Mouse (Mus musculus) forebrain, postnatal 0 days (tissue): Measurements from ENCODE around the gene Kif6. TPM values are rescaled to one million over a fixed set of nuclear protein-coding genes. Genes with fewer than 3 reads are reported as not detected.

ENCODE experiments used
- ATAC-seq: fragments of 200-750 bp; cut with Nextera tagmentation; 2 replicates; pipeline ENCODE4 v1.8.0; 2017; ENCODE audit warnings: mild to moderate bottlenecking, moderate library complexity
- DNase-seq: peaks from one replicate; pipeline ENCODE4 v3.0.0-alpha.2; 2015
- H3K27ac ChIP-seq: fragments of 300-500 bp; sonication (generic); 2 replicates; pipeline ENCODE4 v1.5.1; 2014; ENCODE audit warnings: low read depth, mild to moderate bottlenecking, antibody characterized with exemption, low read length, moderate library complexity, mixed read lengths
- H3K27me3 ChIP-seq: fragments of 300-500 bp; sonication (generic); 2 replicates; pipeline ENCODE4 v1.6.1; 2014; ENCODE audit warnings: mild to moderate bottlenecking, low read length, mixed read lengths; ENCODE audit not compliant: insufficient read depth
- H3K36me3 ChIP-seq: fragments of 300-500 bp; sonication (generic); 2 replicates; pipeline ENCODE4 v1.6.1; 2014; ENCODE audit warnings: mild to moderate bottlenecking, moderate library complexity; ENCODE audit not compliant: insufficient read depth
- H3K4me1 ChIP-seq: fragments of 300-500 bp; sonication (generic); 2 replicates; pipeline ENCODE4 v1.6.1; 2014; ENCODE audit warnings: antibody characterized with exemption; ENCODE audit not compliant: insufficient read depth
- H3K4me2 ChIP-seq: fragments of 300-500 bp; sonication (generic); 2 replicates; pipeline ENCODE4 v1.6.1; 2014; ENCODE audit warnings: low read depth, mild to moderate bottlenecking, moderate library complexity
- H3K4me3 ChIP-seq: fragments of 300-500 bp; sonication (generic); 2 replicates; pipeline ENCODE4 v1.5.1; 2014; ENCODE audit warnings: low read depth, low read length, mixed read lengths
- H3K9ac ChIP-seq: fragments of 300-500 bp; sonication (generic); 2 replicates; pipeline ENCODE4 v1.6.1; 2014; ENCODE audit warnings: mild to moderate bottlenecking
- H3K9me3 ChIP-seq: fragments of 300-500 bp; sonication (generic); 2 replicates; pipeline ENCODE4 v1.6.1; 2016; ENCODE audit warnings: low read length
- CTCF ChIP-seq: sonication (generic); IDR thresholded peaks from 2 replicates; pipeline ENCODE4 v1.5.1; 2016; ENCODE audit warnings: antibody characterized with exemption, control low read depth, low read depth
- WGBS: fragments of 180-500 bp; shearing (Covaris S2); extraction: QIAGEN DNeasy Blood & Tissue Kit; methylation state at CpG from one replicate; pipeline ENCODE4 v1.1.7; 2014; 5-methylcytosine and 5-hydroxymethylcytosine counted together
- polyA plus RNA-seq: library from polyadenylated mRNA; unstranded; fragments of >200 nt; fragmentation: Nextera tagmentation; extraction: Ambion mirVana; gene quantifications from 2 replicates; pipeline ENCODE4 v1.2.1, GENCODE M21; 2015
- total RNA-seq: library from RNA; depleted of rRNA; stranded (reverse); fragments of >200 nt; gene quantifications from 2 replicates; pipeline ENCODE4 v1.2.3, GENCODE M21; 2014

Gene Kif6
- total and polyA plus RNA-seq, 2 experiments from 2014 or later = 2.0 to 7.4 TPM

GRCm38 (mm10) chr17:49933806-49934205, 318.9 kb downstream of the Kif6 start:
- Histone ChIP-seq H3K4me2 (no peak overlapping the region), H3K27me3 (no peaks in the 10 kb centered on the region), H3K27ac (no peak overlapping the region), H3K4me1 (no peaks in the 10 kb centered on the region), H3K36me3 (no peaks in the 10 kb centered on the region), H3K9me3 (no peaks in the 10 kb centered on the region), H3K9ac (no peak overlapping the region), H3K4me3 (no peak overlapping the region)
- 66% methylated on average over 3 of the region's 3 CpGs for WGBS
- DNase-seq (no peak), ATAC-seq (no peak)
- no peak for TF ChIP-seq CTCF

- TF ChIP-seq CTCF = no peak
- Histone ChIP-seq H3K9me3 (no peaks in the 10 kb centered on the region), H3K36me3 (no peaks in the 10 kb centered on the region), H3K27ac (no peak overlapping the region), H3K9ac (no peak overlapping the region), H3K4me1 (no peaks in the 10 kb centered on the region), H3K4me2 (no peak overlapping the region), H3K4me3 (no peak overlapping the region), H3K27me3 (no peaks in the 10 kb centered on the region)
- WGBS = 56% methylated on average over 4 of the region's 4 CpGs
- DNase-seq (no peak), ATAC-seq (no peak)
These were observed 319.6 kb downstream of the Kif6 start for GRCm38 (mm10) chr17:49934586-49934985.

GRCm38 (mm10) chr17:49935602-49936205, 320.8 kb downstream of the Kif6 start:
- H3K36me3 ChIP-seq = no peaks in the 10 kb centered on the region
- H3K9me3 ChIP-seq = no peaks in the 10 kb centered on the region
- ATAC-seq (peak; percentile 91), DNase-seq (peak; percentile 89)
- no peak overlapping the region for H3K4me2 ChIP-seq
- no peak overlapping the region for H3K9ac ChIP-seq
- TF ChIP-seq CTCF = peak; percentile 100
- no peaks in the 10 kb centered on the region for H3K4me1 ChIP-seq
- WGBS = under 1% methylated on average over 4 of the region's 4 CpGs
- no peak overlapping the region for H3K27ac ChIP-seq
- H3K4me3 ChIP-seq = no peak overlapping the region
- no peaks in the 10 kb centered on the region for H3K27me3 ChIP-seq

GRCm38 (mm10) chr17:49936214-49936613, 321.3 kb downstream of the Kif6 start:
- H3K36me3 ChIP-seq = no peaks in the 10 kb centered on the region
- no peak overlapping the region for H3K9ac ChIP-seq
- H3K27ac ChIP-seq = no peak overlapping the region
- DNase-seq (no peak), ATAC-seq (peak; percentile 35; the same call in 1 of the 2 replicates)
- no peak for TF ChIP-seq CTCF
- H3K27me3 ChIP-seq = no peaks in the 10 kb centered on the region
- H3K4me1 ChIP-seq = no peaks in the 10 kb centered on the region
- no peak overlapping the region for H3K4me2 ChIP-seq
- H3K9me3 ChIP-seq = no peaks in the 10 kb centered on the region
- no peak overlapping the region for H3K4me3 ChIP-seq
- 9% methylated on average over 2 of the region's 2 CpGs for WGBS

GRCm38 (mm10) chr17:49939146-49939545, 324.2 kb downstream of the Kif6 start:
- ATAC-seq = no peak
- 79% methylated on average over 7 of the region's 7 CpGs for WGBS
- TF ChIP-seq CTCF = no peak
- no peak overlapping the region for H3K9ac ChIP-seq
- no peaks in the 10 kb centered on the region for H3K27me3 ChIP-seq
- DNase-seq = no peak
- no peak overlapping the region for H3K27ac ChIP-seq
- no peak overlapping the region for H3K4me3 ChIP-seq
- H3K36me3 ChIP-seq = no peaks in the 10 kb centered on the region
- H3K4me1 ChIP-seq = no peaks in the 10 kb centered on the region
- H3K4me2 ChIP-seq = no peak overlapping the region
- H3K9me3 ChIP-seq = no peaks in the 10 kb centered on the region

- ATAC-seq = no peak
- no peak overlapping the region for H3K9ac ChIP-seq
These were observed 327.7 kb downstream of the Kif6 start for GRCm38 (mm10) chr17:49942674-49943073.

GRCm38 (mm10) chr17:49951491-49951855, 336.5 kb downstream of the Kif6 start:
- peaks cover 13% of the 10 kb centered on the region for H3K4me1 ChIP-seq
- no peaks in the 10 kb centered on the region for H3K9me3 ChIP-seq
- no peaks in the 10 kb centered on the region for H3K27me3 ChIP-seq
- no peaks in the 10 kb centered on the region for H3K36me3 ChIP-seq
- WGBS = 3% methylated on average over 7 of the region's 7 CpGs
- peak overlapping the region; percentile 25; the same call in 1 of the 2 replicates for H3K4me3 ChIP-seq
- TF ChIP-seq CTCF = peak; percentile 82
- H3K27ac ChIP-seq = peak overlapping the region; percentile 54; the same call in 1 of the 2 replicates
- peak overlapping the region; percentile 57 for H3K4me2 ChIP-seq
- ATAC-seq (peak; percentile 70), DNase-seq (peak; percentile 95)
- peak overlapping the region; percentile 40 for H3K9ac ChIP-seq

More at GRCm38 (mm10) chr17:49942674-49943073, 327.7 kb downstream of the Kif6 start:
- H3K4me3 ChIP-seq = no peak overlapping the region
- no peaks in the 10 kb centered on the region for H3K36me3 ChIP-seq
- no peak for DNase-seq
- no peaks in the 10 kb centered on the region for H3K9me3 ChIP-seq
- no peak overlapping the region for H3K4me2 ChIP-seq
- no peaks in the 10 kb centered on the region for H3K4me1 ChIP-seq
- peak; percentile 40 for TF ChIP-seq CTCF
- 69% methylated on average over 6 of the region's 6 CpGs for WGBS
- H3K27me3 ChIP-seq = no peaks in the 10 kb centered on the region
- H3K27ac ChIP-seq = no peak overlapping the region
